Mouse (Mus musculus) thymus, adult 18-20 months (tissue): ENCODE results near the gene Tmem120b.
"Not testable (repeated sequence)": the region's sequence is repeated elsewhere in the genome, so short reads cannot be mapped to it uniquely, and the experiment has no call there.

ENCODE experiments used
- DNase-seq, 2 experiments: peaks; one replicate each; pipeline ENCODE4 v3.0.0; 2022; ENCODE audit warnings: mixed read lengths in 2 of 2

The Tmem120b gene

GRCm38 (mm10) chr5:123057366-123058250, 10.6 kb upstream of the Tmem120b start:
- peak; percentile 100 for DNase-seq

GRCm38 (mm10) chr5:123058251-123059102, 9.7 kb upstream of the Tmem120b start:
- peak in 1 of 2 experiments; percentile 51 for DNase-seq

GRCm38 (mm10) chr5:123059757-123060520, 8.3 kb upstream of the Tmem120b start:
- peak in 1 of 2 experiments; percentile 56 for DNase-seq

DNA sequence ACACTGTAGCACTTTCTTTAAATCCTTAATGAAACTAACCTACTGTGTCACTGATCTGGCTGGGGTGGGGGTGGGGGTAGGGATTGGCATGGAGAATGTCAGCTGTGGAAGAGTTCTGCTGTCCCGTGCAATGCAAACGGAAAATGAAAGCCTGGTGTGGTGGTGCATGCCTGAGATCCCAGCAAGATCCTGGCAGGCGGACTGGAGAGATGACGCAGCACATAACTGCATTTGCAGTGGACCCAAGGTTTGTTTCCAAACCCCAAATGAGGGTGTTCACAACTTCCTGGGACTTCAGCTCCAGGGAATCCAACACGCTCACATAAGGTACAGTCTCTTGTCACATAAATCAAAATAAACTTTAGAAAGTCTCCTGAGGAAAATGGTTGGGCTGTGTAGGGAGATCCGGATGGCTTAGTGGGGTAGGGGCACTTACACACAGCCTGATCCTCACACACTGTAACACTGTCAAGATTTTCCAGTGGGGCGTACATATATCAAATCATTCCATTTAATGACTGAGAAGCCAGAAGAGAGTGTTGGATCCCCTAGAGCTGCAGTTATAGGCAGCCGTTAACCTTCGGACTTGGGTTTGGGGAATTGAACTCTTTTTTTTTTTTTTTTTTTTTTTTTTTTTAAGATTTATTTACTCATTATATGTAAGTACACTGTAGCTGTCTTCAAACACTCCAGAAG, 7.4 kb upstream of the Tmem120b start:
- no peak for DNase-seq

GRCm38 (mm10) chr5:123061402-123061749, 6.8 kb upstream of the Tmem120b start:
- DNase-seq, result not testable (repeated sequence)

DNA sequence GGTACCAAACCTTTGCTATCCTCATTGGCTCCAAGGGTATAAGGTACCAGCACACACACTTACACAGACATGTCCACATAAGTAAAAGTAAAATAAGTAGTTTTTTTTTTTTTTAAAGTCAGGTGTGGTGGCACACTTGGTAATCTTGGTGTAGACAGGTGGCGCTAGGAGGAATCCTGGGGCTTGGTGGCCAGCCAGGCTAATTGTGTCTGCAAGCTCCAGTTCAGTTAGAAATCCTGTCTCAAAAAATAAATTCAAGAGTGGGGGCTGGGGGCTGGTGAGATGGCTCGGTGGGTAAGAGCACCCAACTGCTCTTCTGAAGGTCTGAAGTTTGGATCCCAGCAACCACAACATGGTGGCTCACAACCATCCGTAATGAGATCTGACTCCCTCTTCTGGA, 5.1 kb upstream of the Tmem120b start:
- DNase-seq, result no peak

GRCm38 (mm10) chr5:123064207-123064606, 4.0 kb upstream of the Tmem120b start:
- DNase-seq, result peak in 1 of 2 experiments; percentile 34

DNA sequence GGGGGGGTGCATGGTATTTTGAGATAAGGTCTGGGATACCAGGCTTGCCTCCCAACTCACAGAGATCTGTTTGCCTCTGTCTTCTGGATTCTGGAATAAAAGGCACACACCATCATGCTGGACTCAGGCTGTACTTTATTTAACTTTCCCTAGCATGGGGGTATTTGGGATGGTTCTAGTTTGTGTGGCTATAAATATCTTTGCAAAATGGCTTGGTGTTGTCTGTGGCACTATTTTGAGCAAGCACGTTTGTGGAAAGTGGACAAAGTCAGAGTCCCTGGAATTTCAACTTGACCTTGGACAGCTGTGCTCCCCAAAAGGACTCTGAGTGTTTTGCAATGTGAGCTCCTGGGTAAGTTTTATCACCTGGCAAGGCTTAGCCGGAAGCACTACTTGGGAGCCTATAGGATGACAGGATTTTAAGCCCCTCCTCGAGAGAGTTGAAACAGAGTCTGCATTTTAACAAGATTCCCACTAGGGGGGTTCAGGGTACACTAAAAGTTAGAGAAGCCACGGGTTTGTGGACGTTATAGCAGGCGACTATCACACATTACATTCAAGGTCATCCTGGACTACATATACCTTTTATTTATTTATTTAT, 720 bp upstream of the Tmem120b start:
- DNase-seq, result peak in 1 of 2 experiments; percentile 45

GRCm38 (mm10) chr5:123068714-123069113, 499 bp downstream of the Tmem120b start:
- DNase-seq, result no peak

DNA sequence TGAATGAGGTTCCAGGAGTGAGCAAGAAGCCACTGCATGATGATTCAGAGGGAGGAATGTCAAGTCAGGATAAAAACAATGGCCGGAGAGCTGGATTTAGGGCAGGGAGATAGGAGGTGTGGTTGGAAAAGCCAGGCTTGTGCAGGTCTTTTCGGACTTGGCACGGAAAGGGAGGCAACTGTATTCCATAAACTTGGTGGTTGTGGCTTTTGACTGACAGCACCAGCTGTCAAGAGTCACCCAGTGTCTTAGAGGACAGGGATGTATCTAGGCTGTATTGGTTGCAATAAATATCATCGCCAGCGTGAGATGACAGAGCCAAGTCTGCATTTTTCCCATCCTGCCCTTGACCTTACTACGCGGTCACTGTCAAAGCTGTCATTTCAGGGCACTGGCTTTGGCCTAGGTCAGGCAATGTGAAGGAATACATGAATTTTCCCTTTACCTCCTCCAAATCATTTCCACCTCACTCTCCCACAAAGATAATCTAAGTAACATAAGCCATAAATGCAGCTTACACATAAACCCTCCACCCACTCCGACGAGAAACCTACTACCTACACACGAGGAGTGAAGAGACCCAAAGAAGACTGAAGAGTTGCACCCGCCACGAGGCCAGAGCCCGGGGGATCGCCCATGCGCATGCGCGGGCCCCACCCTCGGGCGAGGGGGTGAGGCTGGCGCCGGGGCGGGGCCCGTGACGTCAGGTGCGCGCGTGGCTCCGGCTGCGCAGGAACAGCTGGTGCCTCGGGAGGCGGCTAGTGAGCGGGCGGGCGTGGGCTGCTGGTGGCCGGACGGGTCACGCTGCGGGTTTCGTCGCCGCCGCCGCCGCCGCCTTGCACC, 7.6 kb downstream of the Tmem120b start:
- peak; percentile 90 to 91 for DNase-seq

- DNase-seq, result peak; percentile 78 to 88
These were observed 8.4 kb downstream of the Tmem120b start for GRCm38 (mm10) chr5:123076419-123077281.

GRCm38 (mm10) chr5:123079568-123079967, 11.4 kb downstream of the Tmem120b start:
- no peak for DNase-seq

- DNase-seq, result no peak
These were observed 11.8 kb downstream of the Tmem120b start for GRCm38 (mm10) chr5:123080041-123080440.

DNA sequence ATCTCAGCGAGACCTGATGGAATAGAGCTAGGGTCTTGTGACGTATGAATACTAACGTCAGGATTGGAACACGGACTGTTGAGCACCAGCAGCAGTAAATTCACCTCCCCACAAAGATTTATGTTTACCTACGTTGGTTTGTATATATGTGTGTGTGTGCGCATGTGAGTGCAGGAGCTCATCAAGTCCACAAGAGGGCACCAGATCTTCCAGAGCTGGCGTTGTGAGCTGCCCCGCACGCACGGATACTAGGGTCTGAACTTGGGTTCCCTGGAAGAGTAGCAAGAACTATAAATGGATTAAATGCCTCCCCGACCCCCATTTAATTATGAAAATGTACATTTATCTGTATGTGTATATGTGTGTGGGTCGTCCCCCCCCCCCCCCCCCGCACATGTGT, 12.3 kb downstream of the Tmem120b start:
- DNase-seq, result no peak

- no peak for DNase-seq
These were observed 15.3 kb downstream of the Tmem120b start for GRCm38 (mm10) chr5:123083340-123084050.

DNA sequence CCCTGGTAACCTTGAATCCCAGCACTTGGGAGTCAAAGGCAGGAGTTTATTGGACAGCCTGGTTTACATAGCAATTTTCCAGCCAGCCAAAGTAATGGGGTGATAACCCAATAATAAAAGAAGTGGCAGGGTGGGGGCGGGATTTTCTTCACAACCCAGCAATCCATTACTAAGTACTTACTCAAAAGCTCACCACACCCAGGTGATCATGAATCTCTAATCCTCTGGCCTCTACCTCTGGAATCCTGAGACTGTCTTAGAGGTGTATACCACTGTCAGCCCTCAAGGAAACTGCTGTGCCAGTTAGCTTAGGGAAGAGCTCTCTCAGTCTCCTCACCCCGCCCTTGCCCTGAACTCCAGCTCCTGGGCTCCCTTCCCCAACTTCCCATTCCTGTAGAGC, 18.3 kb downstream of the Tmem120b start:
- DNase-seq, result no peak

DNA sequence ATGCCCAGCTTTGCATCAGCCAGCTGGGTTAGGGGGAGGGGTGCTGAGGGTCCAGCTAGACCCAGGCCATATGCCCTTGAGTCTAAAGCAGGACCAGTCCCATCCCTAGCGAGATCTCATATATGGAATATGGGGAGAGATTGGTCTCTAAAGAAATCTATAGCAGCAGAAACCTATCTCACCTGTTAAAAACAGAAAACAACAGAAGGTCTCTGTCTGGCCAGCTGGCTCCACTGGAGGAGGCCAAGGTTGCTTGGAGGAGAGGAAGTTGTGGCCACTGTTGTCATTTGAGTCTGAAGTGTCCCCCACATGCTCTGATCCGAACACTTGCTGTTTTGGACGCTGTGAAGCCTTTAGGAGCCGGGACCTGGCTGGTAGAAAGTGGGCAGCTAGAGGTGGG, 20.6 kb downstream of the Tmem120b start:
- DNase-seq, result no peak

DNA sequence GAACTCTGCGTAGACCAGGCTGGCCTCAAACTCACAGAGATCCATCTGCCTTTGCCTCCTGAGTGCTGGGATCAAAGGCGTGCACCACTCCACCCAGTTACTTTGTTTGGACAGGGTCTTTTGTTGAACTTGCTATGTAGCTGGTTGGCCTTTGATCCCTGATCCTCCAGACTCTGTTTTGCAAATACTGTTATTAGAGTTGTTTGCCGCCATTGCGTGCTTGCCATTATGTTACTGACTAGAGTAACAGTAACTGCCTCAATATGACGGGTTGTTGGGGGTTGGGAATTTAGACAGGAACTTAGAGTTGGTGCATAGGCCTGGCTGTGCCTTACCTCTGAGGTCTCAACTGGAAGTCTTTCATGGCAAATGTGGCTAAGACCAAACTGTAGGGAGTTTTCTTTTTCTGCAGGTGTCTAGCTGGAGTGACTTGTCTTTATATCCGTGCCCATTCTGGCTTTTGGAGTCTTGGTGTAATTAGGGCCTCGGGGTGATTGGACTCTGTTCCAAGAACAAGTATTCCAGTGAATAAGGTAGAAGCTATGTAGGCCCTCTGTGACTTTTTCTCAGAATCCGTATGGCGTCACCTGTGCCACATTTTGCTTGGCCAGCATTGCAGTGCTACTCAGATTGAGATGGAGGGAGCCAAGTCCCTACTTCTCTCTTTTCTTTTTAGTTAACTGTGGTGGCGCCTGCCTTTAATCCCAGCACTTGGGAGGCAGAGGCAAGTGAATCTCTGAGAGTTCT, 22.5 kb downstream of the Tmem120b start:
- DNase-seq, result no peak
